Comparison of ENCODE assay signal across 22 mouse cellular contexts in genomic region chr11:45333756-45334155, GRCm38 (mm10).
DNase-seq lines count a peak whose midpoint lies in the region; ATAC-seq and TF ChIP-seq lines count a peak whose summit lies in the region.
"Had no signal": no experiment of that assay in that cellular context is flagged by ENCODE, and none has a peak within 500 bp of the region (broad histone marks: within the 10 kb centered on the region; RNA-seq: fewer than 3 reads in every experiment).

No protein-coding gene starts in this region.

- H3K27ac ChIP-seq in midbrain, postnatal 0 days (ENCODE audit: low read depth, low read length): no peak overlapping the region
- no peak overlapping the region for H3K27ac ChIP-seq in midbrain, embryonic 13.5 days
- H3K27ac ChIP-seq: forebrain, embryonic 10.5 days; forebrain, embryonic 13.5 days; heart, adult 2 months; heart, embryonic 10.5 days; heart, embryonic 13.5 days; hindbrain, embryonic 15.5 days; intestine, embryonic 15.5 days had no signal

- no peaks in the 10 kb centered on the region for H3K27me3 ChIP-seq in midbrain, postnatal 0 days (ENCODE audit: insufficient read depth, low read length)
- H3K27me3 ChIP-seq in midbrain, embryonic 13.5 days: no peaks in the 10 kb centered on the region
- H3K27me3 ChIP-seq: forebrain, embryonic 13.5 days; heart, embryonic 13.5 days; hindbrain, embryonic 15.5 days; intestine, embryonic 15.5 days had no signal

- H3K4me3 ChIP-seq in midbrain, postnatal 0 days (ENCODE audit: low read depth, low read length): no peak overlapping the region
- H3K4me3 ChIP-seq in midbrain, embryonic 13.5 days (replicated peaks): no peak overlapping the region
- H3K4me3 ChIP-seq: forebrain, embryonic 10.5 days; forebrain, embryonic 13.5 days; heart, adult 2 months; heart, embryonic 10.5 days; heart, embryonic 13.5 days; hindbrain, embryonic 15.5 days; intestine, embryonic 15.5 days had no signal

- peak; percentile 9 to 27 for DNase-seq in cerebellum, postnatal 25 days
- peak; percentile 57 for DNase-seq in midbrain, postnatal 0 days (ENCODE audit: low spot score)
- DNase-seq in retina, postnatal 7 days (ENCODE audit: low read depth, low spot score): peak; percentile 11
- DNase-seq in embryo, embryonic 11 days: no peak
- DNase-seq: adrenal gland, adult 2 months; adrenal gland, postnatal 25 days; cerebellum, adult 18-20 months; gastrocnemius, postnatal 10 days; gastrocnemius, postnatal 36 days; heart, adult 2 months; heart, postnatal 14 days; heart, postnatal 4 days had no signal

- H3K4me2 ChIP-seq in midbrain, postnatal 0 days (ENCODE audit: low read depth, low read length, poor library complexity, severe bottlenecking): no peak overlapping the region
- H3K4me2 ChIP-seq in midbrain, embryonic 13.5 days (replicated peaks): no peak overlapping the region
- H3K4me2 ChIP-seq: forebrain, embryonic 13.5 days; heart, embryonic 13.5 days; hindbrain, embryonic 15.5 days; intestine, embryonic 15.5 days had no signal

- WGBS in midbrain, postnatal 0 days: 77% methylated on average over 3 of the region's 3 CpGs
- 78% methylated on average over 3 of the region's 3 CpGs for WGBS in midbrain, embryonic 13.5 days

- H3K4me1 ChIP-seq in midbrain, postnatal 0 days (ENCODE audit: insufficient read depth, low read length): no peaks in the 10 kb centered on the region
- H3K4me1 ChIP-seq in midbrain, embryonic 13.5 days (replicated peaks): 0 out of 2 replicates have a peak, but pooled peaks cover 5% of the 10 kb centered on the region
- H3K4me1 ChIP-seq: forebrain, embryonic 10.5 days; forebrain, embryonic 13.5 days; heart, embryonic 10.5 days; heart, embryonic 13.5 days; hindbrain, embryonic 15.5 days; intestine, embryonic 15.5 days had no signal

- no peaks in the 10 kb centered on the region for H3K9me3 ChIP-seq in midbrain, postnatal 0 days (ENCODE audit: low read length)
- no peaks in the 10 kb centered on the region for H3K9me3 ChIP-seq in midbrain, embryonic 13.5 days
- H3K9me3 ChIP-seq: forebrain, embryonic 10.5 days; forebrain, embryonic 13.5 days; heart, embryonic 10.5 days; heart, embryonic 13.5 days; hindbrain, embryonic 15.5 days; intestine, embryonic 15.5 days had no signal

- no peak for ATAC-seq in cerebellum, adult (ENCODE audit: insufficient number of reproducible peaks, low FRiP score, low TSS enrichment)
- ATAC-seq in midbrain, postnatal 0 days (ENCODE audit: low FRiP score): no peak
- ATAC-seq in midbrain, embryonic 13.5 days: no peak
- ATAC-seq: CD4-positive, CD25-positive, alpha-beta regulatory T cell, adult 4 months; forebrain, embryonic 13.5 days; forebrain, embryonic 16.5 days; intestine, embryonic 15.5 days had no signal

- H3K36me3 ChIP-seq in midbrain, postnatal 0 days (ENCODE audit: insufficient read depth, low read length): no peaks in the 10 kb centered on the region
- H3K36me3 ChIP-seq in midbrain, embryonic 13.5 days: no peaks in the 10 kb centered on the region
- H3K36me3 ChIP-seq: forebrain, embryonic 10.5 days; heart, embryonic 10.5 days; heart, embryonic 13.5 days; hindbrain, embryonic 15.5 days; intestine, embryonic 15.5 days had no signal

- no peak for TF ChIP-seq CTCF in midbrain, postnatal 0 days (IDR thresholded peaks at IDR 0.05)

- no peak overlapping the region for H3K9ac ChIP-seq in midbrain, postnatal 0 days (replicated peaks; ENCODE audit: low read length, poor library complexity, severe bottlenecking)
- H3K9ac ChIP-seq in midbrain, embryonic 13.5 days (replicated peaks): no peak overlapping the region
- H3K9ac ChIP-seq: forebrain, embryonic 13.5 days; heart, embryonic 13.5 days; hindbrain, embryonic 15.5 days; intestine, embryonic 15.5 days had no signal
